Mouse (Mus musculus) midbrain, embryonic 10.5 days (tissue): ENCODE measurements around the gene Mrgprd. TPM values are rescaled to one million over a fixed set of nuclear protein-coding genes. Genes with fewer than 3 reads are reported as not detected.

Source experiments
- DNase-seq: peaks from one replicate; pipeline ENCODE4 v3.0.0-alpha.2; 2017; ENCODE audit warnings: low spot score
- H3K27ac ChIP-seq: fragments of 300-500 bp; sonication (generic); replicated peaks from 2 replicates; pipeline ENCODE4 v1.5.1; 2016; ENCODE audit warnings: mild to moderate bottlenecking
- H3K27me3 ChIP-seq: fragments of 300-500 bp; sonication (generic); 2 replicates; pipeline ENCODE4 v1.6.1; 2016; ENCODE audit warnings: low read depth, mild to moderate bottlenecking; ENCODE audit not compliant: poor library complexity, severe bottlenecking
- H3K36me3 ChIP-seq: fragments of 300-500 bp; sonication (generic); 2 replicates; pipeline ENCODE4 v1.6.1; 2016; ENCODE audit warnings: mild to moderate bottlenecking, moderate library complexity
- H3K4me1 ChIP-seq: fragments of 300-500 bp; sonication (generic); 2 replicates; pipeline ENCODE4 v1.6.1; 2016
- H3K4me3 ChIP-seq: fragments of 300-500 bp; sonication (generic); 2 replicates; pipeline ENCODE4 v1.5.1; 2016; ENCODE audit warnings: mild to moderate bottlenecking, moderate library complexity
- H3K9me3 ChIP-seq: fragments of 300-500 bp; sonication (generic); replicated peaks from 2 replicates; pipeline ENCODE4 v1.6.1; 2016; ENCODE audit warnings: mild to moderate bottlenecking
- WGBS: fragments of 180-500 bp; shearing (Covaris S2); methylation state at CpG from one replicate; pipeline ENCODE4 v1.1.7; 2016; 5-methylcytosine and 5-hydroxymethylcytosine counted together
- polyA plus RNA-seq: library from polyadenylated mRNA; unstranded; fragments of >200 nt; fragmentation: Nextera tagmentation; extraction: Ambion mirVana; gene quantifications from 2 replicates; pipeline ENCODE4 v1.2.1, GENCODE M21; 2016

Gene Mrgprd
- polyA plus RNA-seq, 1 experiment from 2014 or later: not detected

DNA sequence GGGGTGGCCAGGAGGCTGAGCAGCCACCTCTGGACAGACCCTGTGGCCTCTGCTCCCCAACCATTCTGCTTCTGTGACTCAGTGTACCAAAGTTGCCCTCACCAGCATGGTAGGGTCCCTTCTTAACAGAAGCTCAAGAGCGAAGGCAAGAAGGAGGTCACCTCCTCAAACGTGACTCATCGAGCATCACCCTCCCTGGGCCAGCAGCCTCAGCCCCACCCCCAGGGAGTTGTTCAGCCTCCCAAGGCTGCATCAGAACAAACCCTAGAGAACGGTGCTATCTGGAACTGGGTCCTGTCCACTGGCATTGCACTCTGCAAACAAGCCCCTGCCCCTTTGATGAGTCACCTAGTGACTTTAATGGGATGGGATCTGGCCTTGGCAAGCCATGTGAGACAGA lies 5.8 kb upstream of the Mrgprd start:
- H3K36me3 ChIP-seq: no peaks in the 10 kb centered on the region
- no peak for DNase-seq
- WGBS: 86% methylated on average over 4 of the region's 4 CpGs
- peaks cover 11% of the 10 kb centered on the region for H3K4me1 ChIP-seq
- peaks cover 3% of the 10 kb centered on the region; the same call in 1 of the 2 replicates for H3K27me3 ChIP-seq
- H3K9me3 ChIP-seq: no peaks in the 10 kb centered on the region
- peak overlapping the region; percentile 55; the same call in 1 of the 2 replicates for H3K27ac ChIP-seq
- H3K4me3 ChIP-seq: no peak overlapping the region

DNA sequence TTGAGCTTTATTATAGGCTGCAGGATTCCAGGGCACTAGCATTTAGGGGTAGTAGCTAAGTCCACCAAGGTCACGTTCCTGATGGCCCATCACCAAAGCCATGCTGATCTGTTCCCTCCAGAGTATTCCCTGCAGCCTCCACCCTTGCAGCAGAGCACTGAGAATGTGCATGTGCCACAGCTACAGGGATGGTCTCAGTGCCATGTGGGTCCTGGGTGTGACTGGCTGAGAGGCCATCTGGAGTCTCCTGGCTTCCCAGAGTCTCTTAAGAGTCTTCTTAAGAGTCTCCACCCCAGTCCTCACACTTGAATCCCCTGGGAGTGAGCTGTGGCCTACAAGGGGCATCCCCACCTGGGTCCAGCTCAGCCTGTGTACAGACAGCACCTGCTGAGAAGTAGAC lies 4.8 kb upstream of the Mrgprd start:
- Histone ChIP-seq H3K9me3 (no peaks in the 10 kb centered on the region), H3K27ac (no peak overlapping the region), H3K4me3 (no peak overlapping the region), H3K4me1 (peaks cover 11% of the 10 kb centered on the region), H3K36me3 (no peaks in the 10 kb centered on the region), H3K27me3 (no peaks in the 10 kb centered on the region)
- 88% methylated on average over 1 of the region's 1 CpGs for WGBS
- DNase-seq: no peak

DNA sequence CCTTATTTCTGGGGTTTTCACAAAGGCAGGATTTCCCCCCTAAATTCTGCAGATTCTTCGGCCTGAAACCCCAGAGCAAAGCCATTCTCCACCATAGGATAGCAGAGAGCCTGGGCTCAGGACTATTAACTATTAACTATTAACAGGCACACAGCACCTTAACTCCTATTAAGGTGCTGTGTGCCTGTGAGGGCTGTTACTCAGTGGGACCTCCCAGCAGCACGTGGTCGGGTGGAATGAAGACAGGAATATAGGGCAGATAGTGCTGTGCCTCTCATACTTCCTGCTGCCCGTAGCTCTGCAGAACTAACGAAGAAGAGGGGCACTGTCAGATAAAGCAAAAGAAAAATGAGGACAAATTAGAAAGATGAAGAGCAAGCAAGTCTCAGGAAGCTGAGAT lies 4.1 kb upstream of the Mrgprd start:
- Histone ChIP-seq H3K27ac (no peak overlapping the region), H3K27me3 (no peaks in the 10 kb centered on the region), H3K36me3 (no peaks in the 10 kb centered on the region), H3K4me1 (peaks cover 11% of the 10 kb centered on the region), H3K4me3 (no peak overlapping the region), H3K9me3 (no peaks in the 10 kb centered on the region)
- no peak for DNase-seq
- WGBS: 81% methylated on average over 5 of the region's 5 CpGs

DNA sequence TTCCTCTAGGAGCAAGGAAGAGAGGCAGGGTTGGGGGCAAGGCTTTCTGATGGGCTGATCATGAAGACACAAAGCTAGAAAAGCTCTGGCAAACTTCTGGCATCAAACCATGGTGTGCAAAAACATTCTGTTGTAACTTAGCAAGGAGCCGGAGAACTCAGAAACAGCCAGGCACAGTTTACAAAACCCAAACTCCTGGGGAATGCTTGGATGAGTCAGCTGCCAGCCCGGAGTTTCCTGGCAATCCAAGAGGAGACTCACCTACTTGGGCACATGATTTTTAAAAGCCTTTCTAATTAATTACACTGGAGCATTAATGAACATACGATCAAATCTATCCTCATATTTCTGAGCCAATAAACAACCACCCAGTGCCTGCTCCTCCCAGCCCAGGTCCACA lies 2.5 kb upstream of the Mrgprd start:
- no peaks in the 10 kb centered on the region for H3K36me3 ChIP-seq
- no peak overlapping the region for H3K27ac ChIP-seq
- no peak for DNase-seq
- no peaks in the 10 kb centered on the region for H3K9me3 ChIP-seq
- WGBS: 86% methylated on average over 3 of the region's 3 CpGs
- no peaks in the 10 kb centered on the region for H3K27me3 ChIP-seq
- no peak overlapping the region for H3K4me3 ChIP-seq
- peaks cover 11% of the 10 kb centered on the region for H3K4me1 ChIP-seq

DNA sequence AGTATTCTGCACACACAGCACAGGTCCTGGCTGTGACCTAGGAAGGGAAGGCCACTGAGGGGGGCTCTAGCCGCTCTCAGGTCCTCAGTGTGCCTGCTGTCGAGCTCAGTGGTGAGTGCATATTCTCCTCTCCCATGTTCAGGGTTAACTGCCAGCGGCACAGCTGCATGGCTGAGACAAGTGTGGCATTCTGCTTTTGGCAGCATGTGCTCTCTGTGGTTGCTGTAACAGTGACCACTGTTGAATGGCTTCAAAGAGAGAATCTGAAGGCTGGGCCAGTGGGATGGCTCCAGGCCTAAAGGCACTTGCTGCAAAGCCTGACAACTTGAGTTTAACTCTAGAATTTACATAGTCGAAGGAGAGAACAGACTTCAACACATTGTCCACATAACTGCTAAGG lies 2.9 kb downstream of the Mrgprd start:
- DNase-seq: no peak
- 76% methylated on average over 4 of the region's 4 CpGs for WGBS
- no peak overlapping the region for H3K4me3 ChIP-seq
- H3K27ac ChIP-seq: no peak overlapping the region
- no peaks in the 10 kb centered on the region for H3K4me1 ChIP-seq
- no peaks in the 10 kb centered on the region for H3K27me3 ChIP-seq
- H3K9me3 ChIP-seq: no peaks in the 10 kb centered on the region
- no peaks in the 10 kb centered on the region for H3K36me3 ChIP-seq

DNA sequence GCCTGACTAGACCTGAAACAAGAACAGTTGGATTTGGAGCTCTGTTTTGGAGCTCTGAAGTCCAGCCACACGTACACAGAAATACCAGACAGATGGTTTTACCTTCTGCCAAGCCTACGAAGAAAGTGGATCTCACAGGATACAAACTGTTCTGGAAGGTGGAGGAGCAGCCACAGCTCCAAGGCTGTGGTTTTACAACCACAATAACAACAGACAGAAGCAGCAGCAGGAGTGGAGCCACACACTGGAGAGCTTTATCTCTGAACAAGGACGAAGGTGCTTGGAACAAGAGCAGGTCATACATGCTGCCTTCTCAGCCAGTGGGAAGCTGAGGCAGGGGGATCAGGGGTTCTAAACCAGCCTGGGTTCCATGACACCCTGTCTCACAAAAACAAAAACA lies 4.8 kb downstream of the Mrgprd start:
- 85% methylated on average over 3 of the region's 3 CpGs for WGBS
- Histone ChIP-seq H3K4me3 (no peak overlapping the region), H3K27me3 (no peaks in the 10 kb centered on the region)

GRCm38 (mm10) chr7:145323607-145324006 lies 9.0 kb downstream of the Mrgprd start:
- no peaks in the 10 kb centered on the region for H3K36me3 ChIP-seq
- H3K4me3 ChIP-seq: no peak overlapping the region
- H3K9me3 ChIP-seq: no peaks in the 10 kb centered on the region
- WGBS: 26% methylated on average over 4 of the region's 4 CpGs
- H3K4me1 ChIP-seq: peaks cover 12% of the 10 kb centered on the region
- no peaks in the 10 kb centered on the region for H3K27me3 ChIP-seq
- no peak for DNase-seq
- H3K27ac ChIP-seq: no peak overlapping the region

More for the DNA sequence above, 4.8 kb downstream of the Mrgprd start:
- H3K9me3 ChIP-seq: no peaks in the 10 kb centered on the region
- no peaks in the 10 kb centered on the region for H3K4me1 ChIP-seq
- H3K36me3 ChIP-seq: no peaks in the 10 kb centered on the region
- no peak overlapping the region for H3K27ac ChIP-seq
- no peak for DNase-seq

- Histone ChIP-seq H3K36me3 (no peaks in the 10 kb centered on the region), H3K27ac (no peak overlapping the region)
- WGBS: 58% methylated on average over 2 of the region's 2 CpGs
Measured at GRCm38 (mm10) chr7:145325697-145326096, 11.1 kb downstream of the Mrgprd start.

DNA sequence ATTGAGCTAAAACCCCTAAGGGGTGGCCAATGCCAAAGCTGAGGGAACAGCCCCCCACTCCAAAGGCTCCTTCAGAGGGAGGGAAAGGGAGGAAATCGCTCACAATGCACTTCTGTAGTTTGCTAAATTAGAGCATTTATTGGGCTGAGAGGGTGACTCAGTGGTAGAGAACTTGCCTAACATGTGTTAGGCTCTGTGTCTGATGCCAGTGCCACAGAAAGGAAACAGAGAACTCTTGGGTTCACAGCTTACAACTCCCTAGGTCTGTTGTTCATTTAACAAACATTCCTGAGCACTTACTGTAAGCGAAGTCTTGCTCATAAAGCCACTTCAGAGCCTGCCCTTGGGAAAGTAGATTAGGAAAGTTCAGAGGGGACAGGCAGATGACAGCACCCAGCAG lies 15.3 kb downstream of the Mrgprd start:
- no peak overlapping the region for H3K27ac ChIP-seq
- H3K27me3 ChIP-seq: no peaks in the 10 kb centered on the region
- peaks cover 21% of the 10 kb centered on the region for H3K4me1 ChIP-seq
- DNase-seq: no peak
- no peak overlapping the region for H3K4me3 ChIP-seq
- WGBS: 78% methylated on average over 2 of the region's 2 CpGs
- H3K9me3 ChIP-seq: no peaks in the 10 kb centered on the region
- no peaks in the 10 kb centered on the region for H3K36me3 ChIP-seq

More at GRCm38 (mm10) chr7:145325697-145326096, 11.1 kb downstream of the Mrgprd start:
- no peak for DNase-seq
- Histone ChIP-seq H3K27me3 (no peaks in the 10 kb centered on the region), H3K4me1 (peaks cover 21% of the 10 kb centered on the region), H3K4me3 (no peak overlapping the region), H3K9me3 (no peaks in the 10 kb centered on the region)

GRCm38 (mm10) chr7:145330641-145331040 lies 16.0 kb downstream of the Mrgprd start:
- no peak overlapping the region for H3K4me3 ChIP-seq
- DNase-seq: no peak
- WGBS: 85% methylated on average over 2 of the region's 2 CpGs
- H3K36me3 ChIP-seq: no peaks in the 10 kb centered on the region
- H3K9me3 ChIP-seq: no peaks in the 10 kb centered on the region
- H3K27me3 ChIP-seq: no peaks in the 10 kb centered on the region
- peaks cover 21% of the 10 kb centered on the region for H3K4me1 ChIP-seq
- H3K27ac ChIP-seq: no peak overlapping the region

DNA sequence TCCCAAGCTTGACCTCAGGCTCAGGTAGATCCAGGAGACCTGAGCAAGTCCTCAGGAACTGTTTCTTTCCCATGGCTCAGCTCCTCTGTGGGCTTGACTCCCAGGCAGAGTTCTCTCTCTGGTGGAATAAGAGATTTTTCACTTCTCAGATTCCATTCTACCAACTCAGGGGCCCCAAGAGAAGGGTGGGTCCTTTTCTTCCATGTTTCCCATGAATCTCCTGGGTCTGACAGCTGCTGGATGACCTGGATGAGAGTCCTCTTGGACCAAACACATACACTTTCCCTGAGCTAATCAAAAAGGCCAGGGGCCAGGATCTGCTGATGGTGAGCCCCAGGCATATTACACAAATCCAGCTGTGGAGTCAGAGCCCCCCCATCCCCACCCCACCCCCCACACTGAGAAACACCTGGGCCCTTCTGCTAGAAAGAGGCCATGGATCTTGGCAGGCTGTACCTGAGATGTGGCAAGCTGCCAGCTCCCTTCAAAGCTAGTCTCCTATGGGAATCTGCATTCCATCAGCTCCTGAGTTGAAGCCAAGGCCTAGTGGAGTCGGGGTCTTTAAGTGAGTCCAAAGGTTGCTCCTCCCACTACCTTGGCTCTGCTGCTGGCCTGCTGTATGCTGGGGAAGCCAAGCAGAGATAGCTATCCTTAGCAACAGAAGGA lies 17.9 kb downstream of the Mrgprd start:
- DNase-seq: no peak
- 75% methylated on average over 1 of the region's 1 CpGs for WGBS
- no peak overlapping the region for H3K27ac ChIP-seq

DNA sequence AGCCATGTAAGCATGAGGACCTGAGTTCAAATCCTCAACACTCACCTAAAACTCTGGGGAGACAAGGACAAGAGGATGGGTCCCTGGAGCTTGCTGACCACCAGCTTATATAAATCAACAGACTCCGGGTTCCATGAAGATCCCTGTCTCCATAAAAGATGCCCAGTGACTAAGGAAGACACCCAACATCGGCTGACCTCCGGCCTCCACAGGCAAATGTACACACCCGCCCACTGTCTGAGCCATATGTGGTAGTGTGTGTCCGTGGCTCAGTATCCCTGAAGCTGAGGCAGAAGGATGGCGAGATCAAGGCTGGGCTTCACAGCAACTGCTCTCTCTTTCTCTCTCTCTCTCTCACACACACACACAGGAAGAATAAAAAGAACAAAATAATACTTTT lies 19.3 kb downstream of the Mrgprd start:
- no peak overlapping the region for H3K4me3 ChIP-seq
- H3K4me1 ChIP-seq: peaks cover 9% of the 10 kb centered on the region
- 90% methylated on average over 6 of the region's 6 CpGs for WGBS
- no peaks in the 10 kb centered on the region for H3K36me3 ChIP-seq
- no peaks in the 10 kb centered on the region for H3K9me3 ChIP-seq
- no peak for DNase-seq
- H3K27ac ChIP-seq: no peak overlapping the region
- H3K27me3 ChIP-seq: no peaks in the 10 kb centered on the region

More for the DNA sequence above, 17.9 kb downstream of the Mrgprd start:
- Histone ChIP-seq H3K9me3 (no peaks in the 10 kb centered on the region), H3K27me3 (no peaks in the 10 kb centered on the region), H3K36me3 (no peaks in the 10 kb centered on the region), H3K4me1 (peaks cover 16% of the 10 kb centered on the region), H3K4me3 (no peak overlapping the region)

DNA sequence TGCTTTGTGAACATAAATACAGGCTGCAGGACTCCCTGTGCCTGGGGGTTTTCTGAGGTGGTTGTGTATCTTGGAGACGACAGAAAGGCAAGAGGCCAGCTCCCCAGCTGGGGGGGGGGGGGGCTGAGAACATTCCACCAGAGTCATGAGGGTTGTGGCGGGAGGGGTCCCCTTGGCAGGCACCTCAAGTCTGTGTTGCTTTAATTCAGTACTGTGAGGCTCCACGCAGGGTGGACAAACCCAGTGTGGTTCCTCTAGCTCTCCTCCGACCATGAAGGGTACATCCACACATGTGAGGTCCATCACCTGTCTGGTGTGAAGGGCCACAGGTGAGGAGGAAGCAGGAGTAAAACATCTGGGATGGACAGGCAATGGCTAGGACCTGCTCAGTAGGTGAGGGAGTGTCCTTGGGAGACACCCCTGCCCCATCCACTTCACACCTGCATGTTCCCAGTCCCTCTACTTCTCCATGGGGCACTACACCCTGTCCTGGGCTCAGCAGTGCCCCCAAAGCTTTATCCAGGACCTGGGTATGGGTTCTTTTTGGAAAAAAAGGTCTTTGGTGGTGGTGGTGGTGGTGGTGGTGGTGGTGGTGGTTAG lies 19.9 kb downstream of the Mrgprd start:
- Histone ChIP-seq H3K27me3 (no peaks in the 10 kb centered on the region), H3K9me3 (no peaks in the 10 kb centered on the region), H3K4me1 (peaks cover 4% of the 10 kb centered on the region), H3K36me3 (no peaks in the 10 kb centered on the region), H3K4me3 (no peak overlapping the region), H3K27ac (no peak overlapping the region)
- DNase-seq: no peak
- 70% methylated on average over 4 of the region's 4 CpGs for WGBS
